Mouse (Mus musculus) frontal cortex, adult (tissue): ENCODE data around the gene Col5a2.
"Not testable (repeated sequence)": the region's sequence is repeated elsewhere in the genome, so short reads cannot be mapped to it uniquely, and the experiment has no call there.

Experiments used
- ATAC-seq: cut with Nextera tagmentation; 2 replicates; pipeline ENCODE4 v1.9.2; 2017; ENCODE audit warnings: mild to moderate bottlenecking, moderate library complexity, mixed read lengths; ENCODE audit not compliant: low TSS enrichment

The Col5a2 gene

GRCm38 (mm10) chr1:45502865-45503332 is at the start of gene Col5a2:
Gene Col5a2, minus strand, starts transcription at chr1:45503282.
- ATAC-seq, result peak; percentile 74

- ATAC-seq, result no peak
These were observed 47.4 kb upstream of the Col5a2 start for GRCm38 (mm10) chr1:45550531-45550930.

GRCm38 (mm10) chr1:45541888-45542287 is 38.8 kb upstream of the Col5a2 start:
- no peak for ATAC-seq

GRCm38 (mm10) chr1:45541161-45541560 is 38.1 kb upstream of the Col5a2 start:
- no peak for ATAC-seq

GRCm38 (mm10) chr1:45531486-45531885 is 28.4 kb upstream of the Col5a2 start:
- ATAC-seq, result no peak

GRCm38 (mm10) chr1:45527476-45527875 is 24.4 kb upstream of the Col5a2 start:
- ATAC-seq, result not testable (repeated sequence)

- no peak for ATAC-seq
These were observed 20.5 kb upstream of the Col5a2 start for GRCm38 (mm10) chr1:45523601-45524000.

- no peak for ATAC-seq
These were observed 18.4 kb upstream of the Col5a2 start for GRCm38 (mm10) chr1:45521486-45521885.

GRCm38 (mm10) chr1:45502241-45502741 is 791 bp downstream of the Col5a2 start:
- peak; percentile 59 for ATAC-seq

GRCm38 (mm10) chr1:45501437-45501836 is 1.6 kb downstream of the Col5a2 start:
- peak; percentile 76 for ATAC-seq

GRCm38 (mm10) chr1:45500456-45500855 is 2.6 kb downstream of the Col5a2 start:
- ATAC-seq, result no peak

- ATAC-seq, result no peak
These were observed 8.1 kb downstream of the Col5a2 start for GRCm38 (mm10) chr1:45495025-45495424.

GRCm38 (mm10) chr1:45492130-45492723 is 10.9 kb downstream of the Col5a2 start:
- ATAC-seq, result peak; percentile 81

GRCm38 (mm10) chr1:45490451-45490850 is 12.6 kb downstream of the Col5a2 start:
- ATAC-seq, result no peak

GRCm38 (mm10) chr1:45488291-45488690 is 14.8 kb downstream of the Col5a2 start:
- ATAC-seq, result peak; percentile 98

GRCm38 (mm10) chr1:45483001-45483400 is 20.1 kb downstream of the Col5a2 start:
- ATAC-seq, result no peak

- no peak for ATAC-seq
These were observed 21.2 kb downstream of the Col5a2 start for GRCm38 (mm10) chr1:45481876-45482275.

- no peak for ATAC-seq
These were observed 24.0 kb downstream of the Col5a2 start for GRCm38 (mm10) chr1:45479087-45479486.

- peak; percentile 100 for ATAC-seq
These were observed 30.3 kb downstream of the Col5a2 start for GRCm38 (mm10) chr1:45472751-45473150.

GRCm38 (mm10) chr1:45460767-45461166 is 42.3 kb downstream of the Col5a2 start:
- no peak for ATAC-seq

GRCm38 (mm10) chr1:45455763-45456162 is 47.3 kb downstream of the Col5a2 start:
- ATAC-seq, result no peak

GRCm38 (mm10) chr1:45448856-45449255 is 54.2 kb downstream of the Col5a2 start:
- no peak for ATAC-seq

- peak; percentile 90 for ATAC-seq
These were observed 71.2 kb downstream of the Col5a2 start for GRCm38 (mm10) chr1:45431922-45432321.

GRCm38 (mm10) chr1:45430520-45430919 is 72.6 kb downstream of the Col5a2 start:
- no peak for ATAC-seq
